Mouse (Mus musculus) 3T3-L1 (cell line): ENCODE measurements around the gene Zfp58.
"Not testable (repeated sequence)": the region's sequence is repeated elsewhere in the genome, so short reads cannot be mapped to it uniquely, and the experiment has no call there.

ENCODE experiments used
- DNase-seq: peaks from one replicate; pipeline ENCODE4 v3.0.0-alpha.2; 2015; ENCODE audit warnings: low read depth, low spot score

Zfp58 gene

DNA sequence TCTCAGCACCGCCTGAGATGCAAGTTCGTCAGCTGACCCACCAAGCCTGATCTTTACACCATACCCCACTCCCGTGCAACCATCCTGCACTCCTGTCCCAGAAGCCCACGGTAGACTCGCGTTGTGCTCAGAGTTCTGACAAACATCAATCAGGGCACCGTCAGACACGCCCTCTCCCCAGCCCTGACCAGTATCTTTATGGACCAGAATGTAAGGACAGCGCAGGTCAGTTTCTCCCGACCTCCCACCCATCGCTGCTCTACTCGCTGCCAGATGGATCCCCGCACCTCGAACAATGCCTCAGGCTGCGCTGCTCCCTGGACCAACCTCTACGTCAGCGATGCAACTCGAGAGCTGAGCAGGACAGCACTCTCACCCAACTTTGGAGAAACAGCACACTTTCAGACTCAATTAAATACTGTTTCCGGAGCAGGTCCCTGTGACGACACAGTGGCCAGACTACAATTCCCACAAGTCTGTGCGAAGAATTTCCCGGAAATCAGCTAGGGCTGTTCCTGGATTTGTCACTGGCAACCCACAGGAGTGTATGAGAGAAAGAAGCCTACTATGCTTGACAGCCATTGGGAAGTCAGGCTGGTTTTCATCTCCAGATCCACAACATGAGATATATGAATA, at the start of gene Zfp58:
Zfp58 (minus strand) TSS at position 472 of the 636 bp plus-strand sequence.
- peak; percentile 94 for DNase-seq

DNA sequence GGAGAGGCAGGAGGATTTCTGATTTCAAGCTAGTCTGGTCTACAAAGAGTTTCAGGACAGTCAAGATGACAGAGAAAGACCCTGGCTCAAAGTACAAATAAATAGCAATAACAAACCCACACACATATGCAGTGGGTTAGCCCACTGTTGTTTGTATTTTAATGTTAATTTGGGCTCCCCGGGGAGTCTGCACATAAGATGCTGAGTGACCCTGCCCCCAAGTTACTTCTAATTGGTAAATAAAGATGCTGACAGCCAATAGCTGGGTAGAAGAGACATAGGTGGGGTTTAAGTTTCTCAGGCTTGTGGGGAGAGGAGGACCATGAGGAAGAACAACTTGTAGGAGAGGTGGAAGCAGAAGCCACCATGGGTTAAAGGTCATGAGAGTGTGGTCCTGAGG, 45.6 kb upstream of the Zfp58 start:
- DNase-seq: no peak

DNA sequence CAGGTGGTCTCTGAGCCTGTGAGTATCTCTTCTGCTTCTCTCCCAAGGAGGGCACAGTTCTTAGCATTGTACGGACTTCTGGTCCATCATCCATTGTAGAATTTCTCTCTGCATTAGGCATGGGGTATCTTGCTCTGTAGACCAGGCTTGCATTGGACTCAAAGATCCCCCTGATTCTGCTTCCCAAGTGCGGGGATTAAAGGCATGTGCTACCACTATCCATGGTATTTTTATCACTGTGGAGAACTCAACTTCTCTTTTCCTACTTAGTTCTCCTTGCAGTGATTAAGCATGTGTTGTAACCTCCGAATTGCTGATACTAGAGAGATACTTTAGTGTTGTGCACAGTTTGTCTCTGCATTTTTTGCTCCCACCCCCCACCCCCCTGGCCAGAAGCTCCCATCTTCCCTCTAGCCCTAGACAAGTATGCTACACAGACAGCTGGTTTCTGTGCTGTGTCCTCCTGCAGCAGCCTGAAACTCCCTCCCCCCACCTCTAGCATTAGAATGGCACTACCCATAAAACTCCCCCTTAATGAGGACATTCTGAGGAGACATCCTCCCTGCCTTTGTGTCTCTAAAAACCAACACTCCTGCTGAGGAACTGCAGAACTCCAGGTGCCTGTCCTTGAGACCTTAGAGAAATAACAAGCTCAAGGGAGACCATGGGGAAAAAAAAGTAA, 26.8 kb upstream of the Zfp58 start:
- DNase-seq: no peak

DNA sequence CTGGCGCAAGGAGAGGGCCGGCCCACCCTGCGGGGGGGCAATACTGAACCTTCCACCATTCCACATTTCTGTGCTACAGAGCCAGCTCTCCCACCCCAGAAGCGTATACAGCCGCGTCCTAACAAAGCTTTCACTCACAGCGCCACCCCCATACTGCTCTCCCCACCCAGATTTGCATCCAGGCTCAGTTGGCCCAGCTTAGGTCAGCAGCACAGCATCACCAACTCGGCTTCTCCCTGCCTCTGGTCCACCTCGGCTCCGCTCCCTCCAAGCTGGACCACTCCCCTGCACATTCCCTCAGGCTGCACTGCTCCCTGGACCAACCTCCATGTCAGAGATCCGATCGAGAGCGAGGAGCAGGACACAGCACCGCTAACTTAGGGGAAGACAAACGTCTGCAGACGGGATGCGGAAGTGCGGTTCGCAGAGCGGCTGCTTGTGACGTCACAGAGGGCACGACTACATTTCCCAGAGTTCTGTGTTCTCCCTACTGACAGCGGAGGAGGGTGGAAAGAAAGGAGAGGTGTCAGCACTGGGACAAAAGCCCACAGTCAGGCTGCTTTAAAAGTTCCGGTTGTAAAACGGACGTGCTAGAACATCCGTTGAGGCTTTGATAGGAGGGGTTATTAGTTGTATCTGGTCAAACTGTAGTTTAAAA, 25.5 kb upstream of the Zfp58 start, which contains the start of the genes Gm26965 and Zfp87:
Gm26965 (minus strand) TSS at position 399 of the 658 bp plus-strand sequence.
Zfp87 (minus strand) TSS at position 425 of the 658 bp plus-strand sequence.
- peak; percentile 98 for DNase-seq

DNA sequence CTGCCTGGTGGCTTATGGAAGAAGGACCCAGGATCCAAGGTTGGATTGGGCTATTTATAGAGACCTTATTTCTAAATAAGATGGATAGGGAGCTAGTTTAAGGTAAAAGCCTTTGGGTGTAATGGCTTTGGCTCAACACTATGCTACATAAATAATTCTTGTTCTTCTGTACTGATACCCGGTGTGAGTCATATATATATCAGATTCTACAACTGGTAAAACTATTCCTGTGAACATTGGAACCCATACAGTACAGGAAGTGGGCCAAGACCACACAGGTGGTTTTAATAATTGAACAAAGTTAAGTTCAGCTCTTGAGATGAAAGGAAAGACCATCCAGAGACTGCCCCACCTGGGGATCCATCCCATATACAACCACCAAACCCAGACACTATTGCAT, 553 bp upstream of the Zfp58 start:
- no peak for DNase-seq

DNA sequence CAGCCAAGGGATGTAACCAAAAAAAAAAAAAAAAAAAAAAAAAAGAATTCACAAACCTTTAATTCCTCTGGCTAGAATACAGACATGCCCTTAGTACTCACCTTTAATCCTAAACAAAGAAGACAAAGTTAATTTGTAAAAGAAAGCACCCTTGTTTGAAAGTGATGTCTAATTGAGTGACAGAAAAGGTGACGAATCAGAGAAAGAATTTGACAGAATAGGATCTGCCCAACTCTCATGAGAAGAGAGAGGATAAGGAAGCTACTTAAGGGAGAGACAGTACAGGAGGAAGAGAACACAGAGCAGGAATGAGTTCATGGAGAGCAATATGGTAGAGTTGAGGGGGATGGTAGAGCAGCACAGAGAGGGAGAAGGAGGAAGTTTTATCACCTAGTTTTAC, 4.7 kb downstream of the Zfp58 start:
- DNase-seq: no peak

DNA sequence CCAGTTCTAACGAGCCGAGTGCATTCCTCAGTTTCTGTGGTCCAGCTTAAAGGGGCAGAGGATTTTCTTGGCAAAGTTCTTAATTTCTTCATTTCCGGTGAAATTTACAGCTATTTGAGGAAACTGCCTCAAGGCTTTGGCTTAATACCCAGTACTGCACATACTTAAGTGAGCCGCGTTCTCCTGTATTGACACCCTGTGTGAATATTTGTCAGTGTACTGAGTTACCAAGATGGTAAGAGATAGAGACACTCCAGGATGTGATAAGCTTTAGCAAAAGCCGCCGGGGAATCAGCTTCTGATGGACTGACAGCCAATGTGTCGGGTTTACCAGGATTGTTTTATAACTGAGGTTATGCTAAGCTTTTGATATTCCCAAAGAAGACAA, 15.9 kb downstream of the Zfp58 start:
- no peak for DNase-seq

DNA sequence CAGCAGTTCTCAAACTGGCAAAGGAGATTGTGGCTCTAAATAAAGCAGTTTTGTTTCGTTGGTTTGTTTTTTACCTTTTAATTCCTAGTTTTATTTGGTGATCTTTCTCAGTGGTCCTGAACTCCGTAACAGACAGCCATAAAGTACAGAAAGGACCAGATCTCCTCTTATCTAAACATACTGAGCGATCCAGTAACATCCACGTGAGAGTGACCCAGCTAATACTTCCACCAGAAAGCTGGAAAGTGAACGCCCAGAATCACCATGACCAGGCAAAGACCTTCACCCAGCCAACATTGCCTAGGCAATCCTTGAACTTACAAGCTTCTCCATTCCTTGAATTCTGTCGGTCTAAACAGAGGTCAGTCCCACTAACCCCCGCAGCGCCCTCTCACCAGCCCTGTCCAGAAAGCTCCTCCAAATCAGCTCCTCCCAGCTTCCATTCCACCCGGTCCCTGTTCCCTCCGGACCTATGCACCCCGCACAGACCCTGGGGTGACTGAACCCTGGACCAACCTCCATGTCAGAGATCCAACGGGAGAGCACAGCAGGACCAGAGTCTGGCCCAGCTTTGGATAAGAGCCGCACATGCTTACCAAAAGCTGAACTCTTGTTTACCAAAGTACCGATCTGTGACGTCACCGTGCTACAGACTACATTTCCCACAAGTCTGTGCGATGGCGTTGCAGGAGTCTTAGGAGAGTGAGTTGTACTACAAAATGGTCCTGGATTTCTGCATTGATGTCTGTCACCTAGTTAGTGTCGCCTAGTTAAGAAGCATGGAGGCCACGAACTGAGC, 16.5 kb downstream of the Zfp58 start, which contains the start of gene Zfp874b:
Zfp874b (minus strand) TSS at position 634 of the 799 bp plus-strand sequence.
- DNase-seq: peak; percentile 92

DNA sequence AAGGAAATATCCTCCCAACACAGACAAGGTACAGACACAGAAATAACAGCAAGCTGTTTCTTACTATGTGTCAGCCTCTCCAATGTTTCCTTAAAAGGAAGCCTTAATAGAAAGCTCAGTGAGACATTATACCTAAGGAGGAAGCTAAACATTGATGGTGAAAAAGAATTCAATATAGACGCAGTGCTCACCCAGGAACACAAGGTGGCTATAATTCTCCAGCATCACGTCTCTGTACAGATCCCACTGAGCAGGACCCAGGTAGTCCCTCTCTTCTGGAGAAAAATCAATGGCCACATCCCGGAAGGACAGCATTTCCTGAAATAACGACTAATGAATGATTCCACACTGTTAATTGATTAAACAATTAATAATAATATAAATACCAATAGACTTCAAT, 18.8 kb downstream of the Zfp58 start:
- peak; percentile 61 for DNase-seq

DNA sequence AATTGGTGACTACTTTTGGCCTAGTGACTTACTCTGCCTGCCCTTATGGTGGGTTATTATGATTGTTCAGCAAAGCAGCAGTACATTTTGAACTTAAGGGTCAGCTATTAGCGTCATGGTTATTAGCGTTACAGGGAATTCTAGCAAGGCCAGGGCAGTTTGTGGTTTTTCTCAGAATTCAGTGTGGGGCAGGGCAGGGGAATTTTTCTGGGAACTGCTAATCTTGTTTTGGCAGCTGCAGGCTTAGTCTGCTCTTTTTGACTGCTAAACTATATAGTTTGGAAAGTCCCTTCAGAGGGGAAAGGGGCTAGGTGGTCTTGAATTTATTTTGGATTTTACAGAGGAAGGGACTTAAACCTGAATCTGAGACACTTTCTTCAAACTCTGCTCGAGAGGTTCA, 31.1 kb downstream of the Zfp58 start:
- DNase-seq: peak; percentile 41

DNA sequence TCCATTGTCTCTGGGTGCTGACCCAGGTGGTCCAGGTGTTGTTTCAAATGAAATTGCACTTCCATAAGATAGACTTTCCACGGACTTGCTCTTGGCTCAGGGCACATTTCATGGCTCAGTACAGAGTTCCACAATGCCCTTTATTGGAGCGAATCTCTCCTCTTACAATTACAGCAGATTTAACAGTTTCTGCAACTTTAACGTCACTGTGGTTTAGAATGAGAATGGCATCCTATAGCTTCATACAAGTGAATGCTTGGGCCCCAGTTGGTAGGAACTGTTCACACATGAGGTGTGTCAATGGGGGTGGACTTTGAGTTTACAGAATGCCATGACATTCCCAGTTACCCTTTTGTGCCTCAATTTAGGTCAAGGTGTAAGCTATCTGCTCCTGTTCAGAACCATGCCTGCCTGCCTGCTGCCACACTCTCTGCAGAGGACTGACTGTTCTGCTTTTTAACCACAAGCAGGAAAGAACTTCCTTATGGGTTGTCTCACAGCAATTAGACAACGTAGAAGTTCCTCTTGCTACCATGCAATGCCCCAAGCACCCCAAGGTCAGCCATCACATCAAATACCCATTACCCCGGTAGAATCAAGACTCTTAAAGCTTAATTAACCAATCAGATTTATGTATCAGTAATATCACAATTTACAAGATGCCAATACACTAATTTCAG, 36.7 kb downstream of the Zfp58 start:
- not testable (repeated sequence) for DNase-seq

DNA sequence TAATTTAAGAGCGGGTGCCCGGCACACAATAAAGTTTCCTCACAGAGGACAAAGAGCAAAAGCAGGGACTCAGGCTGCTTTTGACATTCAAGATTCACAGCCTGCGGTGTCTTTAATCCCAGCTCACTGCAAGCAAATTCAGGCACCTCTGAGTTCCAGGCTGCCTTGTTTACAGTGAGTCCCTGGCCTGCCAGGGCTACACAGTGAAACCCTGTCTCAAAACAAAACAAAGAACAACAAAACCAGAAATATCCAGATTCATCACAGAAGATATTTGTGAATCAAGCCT, 48.4 kb downstream of the Zfp58 start:
- no peak for DNase-seq

DNA sequence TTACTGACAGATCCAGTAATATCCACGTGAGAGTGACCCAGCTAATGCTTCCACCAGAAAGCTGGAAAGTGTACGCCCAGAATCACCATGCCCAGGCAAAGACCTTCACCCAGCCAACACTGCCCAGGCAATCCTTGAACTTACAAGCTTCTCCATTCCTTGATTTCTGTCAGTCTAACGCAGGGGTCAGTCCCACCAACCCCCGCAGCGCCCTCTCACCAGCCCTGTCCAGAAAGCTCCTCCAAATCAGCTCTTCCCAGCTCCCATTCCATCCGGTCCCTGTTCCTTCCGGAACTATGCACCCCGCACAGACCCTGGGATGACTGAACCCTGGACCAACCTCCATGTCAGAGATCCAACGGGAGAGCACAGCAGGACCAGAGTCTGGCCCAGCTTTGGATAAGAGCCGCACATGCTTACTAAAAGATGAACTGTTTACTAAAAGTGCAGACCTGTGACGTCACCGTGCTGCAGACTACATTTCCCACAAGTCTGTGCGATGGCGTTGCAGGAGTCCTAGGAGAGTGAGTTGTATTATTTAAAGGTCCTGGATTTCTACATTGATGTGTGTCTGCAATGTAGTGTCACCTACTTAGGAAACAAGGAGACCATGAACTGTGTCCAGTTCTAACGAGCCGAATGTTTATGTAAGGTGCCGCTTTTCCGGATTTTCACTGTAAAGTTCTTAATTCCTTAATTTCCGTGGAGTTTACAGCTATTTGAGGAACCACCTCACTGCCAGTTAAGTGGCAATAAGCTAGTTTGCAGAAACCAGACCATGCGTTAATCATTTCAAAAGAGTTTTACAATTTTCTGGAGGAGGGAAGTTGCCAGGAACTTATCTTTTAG, 49.0 kb downstream of the Zfp58 start, which contains the start of gene Zfp874a:
Zfp874a (minus strand) TSS at position 453 of the 849 bp plus-strand sequence.
- DNase-seq: peak; percentile 90
